Mouse (Mus musculus) forebrain, embryonic 10.5 days (tissue): ENCODE data around the gene Tpcn1. TPM values are rescaled to one million over a fixed set of nuclear protein-coding genes. Genes with fewer than 3 reads are reported as not detected.

Experiments used
- DNase-seq: peaks from one replicate; pipeline ENCODE4 v3.0.0-alpha.2; 2017; ENCODE audit warnings: low spot score; ENCODE audit errors: extremely low spot score
- H3K27ac ChIP-seq: fragments of 300-500 bp; sonication (generic); 2 replicates; pipeline ENCODE4 v1.5.1; 2016; ENCODE audit warnings: mild to moderate bottlenecking
- H3K27me3 ChIP-seq: fragments of 300-500 bp; sonication (generic); 2 replicates; pipeline ENCODE4 v1.6.1; 2016; ENCODE audit warnings: mild to moderate bottlenecking; ENCODE audit not compliant: poor library complexity, severe bottlenecking
- H3K36me3 ChIP-seq: fragments of 300-500 bp; sonication (generic); replicated peaks from 2 replicates; pipeline ENCODE4 v1.6.1; 2016; ENCODE audit warnings: mild to moderate bottlenecking, moderate library complexity
- H3K4me1 ChIP-seq: fragments of 300-500 bp; sonication (generic); 2 replicates; pipeline ENCODE4 v1.6.1; 2016
- H3K4me3 ChIP-seq: fragments of 300-500 bp; sonication (generic); 2 replicates; pipeline ENCODE4 v1.5.1; 2016; ENCODE audit warnings: mild to moderate bottlenecking, moderate library complexity
- H3K9me3 ChIP-seq: fragments of 300-500 bp; sonication (generic); 2 replicates; pipeline ENCODE4 v1.6.1; 2016; ENCODE audit warnings: mild to moderate bottlenecking, moderate library complexity
- WGBS: fragments of 180-500 bp; shearing (Covaris S2); methylation state at CpG from one replicate; pipeline ENCODE4 v1.1.7; 2016; 5-methylcytosine and 5-hydroxymethylcytosine counted together
- polyA plus RNA-seq: library from polyadenylated mRNA; unstranded; fragments of >200 nt; fragmentation: Nextera tagmentation; extraction: Ambion mirVana; gene quantifications from 2 replicates; pipeline ENCODE4 v1.2.1, GENCODE M21; 2016

The Tpcn1 gene
- polyA plus RNA-seq, 1 experiment from 2014 or later = 11.7 TPM

GRCm38 (mm10) chr5:120621078-120621765, 32.7 kb upstream of the Tpcn1 start:
- WGBS = 96% methylated on average over 23 of the region's 23 CpGs

GRCm38 (mm10) chr5:120620375-120621077, 32.1 kb upstream of the Tpcn1 start:
- Histone ChIP-seq H3K4me3 (no peak overlapping the region), H3K9me3 (peaks cover 7% of the 10 kb centered on the region; the same call in 1 of the 2 replicates), H3K27ac (no peak overlapping the region), H3K27me3 (no peaks in the 10 kb centered on the region), H3K4me1 (no peaks in the 10 kb centered on the region), H3K36me3 (peaks cover 100% of the 10 kb centered on the region)
- 70% methylated on average over 18 of the region's 18 CpGs for WGBS
- DNase-seq = peak; percentile 76

More at GRCm38 (mm10) chr5:120621078-120621765, 32.7 kb upstream of the Tpcn1 start:
- no peak overlapping the region for H3K4me3 ChIP-seq
- H3K27me3 ChIP-seq = no peaks in the 10 kb centered on the region
- H3K36me3 ChIP-seq = peaks cover 100% of the 10 kb centered on the region
- H3K27ac ChIP-seq = no peak overlapping the region
- H3K4me1 ChIP-seq = peaks cover 6% of the 10 kb centered on the region
- no peak for DNase-seq
- H3K9me3 ChIP-seq = no peaks in the 10 kb centered on the region; the same call in 1 of the 2 replicates

- Histone ChIP-seq H3K36me3 (peaks cover 96% of the 10 kb centered on the region), H3K4me3 (no peak overlapping the region), H3K4me1 (peaks cover under 1% of the 10 kb centered on the region), H3K9me3 (peaks cover 7% of the 10 kb centered on the region; the same call in 1 of the 2 replicates), H3K27ac (no peak overlapping the region), H3K27me3 (no peaks in the 10 kb centered on the region)
- 22% methylated on average over 5 of the region's 5 CpGs for WGBS
- peak; percentile 65 for DNase-seq
Measured at GRCm38 (mm10) chr5:120619201-120619600, 30.7 kb upstream of the Tpcn1 start.

GRCm38 (mm10) chr5:120618778-120619177, 30.3 kb upstream of the Tpcn1 start:
- no peak overlapping the region for H3K4me3 ChIP-seq
- no peaks in the 10 kb centered on the region for H3K27me3 ChIP-seq
- H3K9me3 ChIP-seq = peaks cover 7% of the 10 kb centered on the region; the same call in 1 of the 2 replicates
- H3K27ac ChIP-seq = no peak overlapping the region
- peaks cover 92% of the 10 kb centered on the region for H3K36me3 ChIP-seq
- no peak for DNase-seq
- peaks cover 5% of the 10 kb centered on the region for H3K4me1 ChIP-seq
- WGBS = 84% methylated on average over 12 of the region's 12 CpGs

- Histone ChIP-seq H3K4me3 (no peak overlapping the region), H3K27me3 (no peaks in the 10 kb centered on the region), H3K9me3 (peaks cover 7% of the 10 kb centered on the region; the same call in 1 of the 2 replicates), H3K36me3 (peaks cover 63% of the 10 kb centered on the region), H3K4me1 (peaks cover 19% of the 10 kb centered on the region), H3K27ac (no peak overlapping the region)
- no peak for DNase-seq
- 95% methylated on average over 4 of the region's 4 CpGs for WGBS
Measured at GRCm38 (mm10) chr5:120615903-120616302, 27.4 kb upstream of the Tpcn1 start.

GRCm38 (mm10) chr5:120612822-120613604, 24.5 kb upstream of the Tpcn1 start:
- DNase-seq = peak; percentile 100
- 0% methylated on average over 69 of the region's 69 CpGs for WGBS
- H3K27ac ChIP-seq = peak overlapping the region; percentile 95

GRCm38 (mm10) chr5:120612442-120612821, 24.0 kb upstream of the Tpcn1 start, which contains the start of the genes Rita1 and Ddx54:
Gene Rita1 (minus strand): TSS chr5:120612589.
Gene Ddx54 (plus strand): TSS chr5:120612739.
- no peaks in the 10 kb centered on the region for H3K27me3 ChIP-seq
- H3K9me3 ChIP-seq = peaks cover 7% of the 10 kb centered on the region; the same call in 1 of the 2 replicates
- H3K36me3 ChIP-seq = peaks cover 53% of the 10 kb centered on the region
- H3K4me3 ChIP-seq = peak within 1 kb of the TSS; percentile 81
- under 1% methylated on average over 22 of the region's 22 CpGs for WGBS
- peak; percentile 97 for DNase-seq
- peak within 1 kb of the TSS; percentile 95 for H3K27ac ChIP-seq
- peaks cover 20% of the 10 kb centered on the region for H3K4me1 ChIP-seq

More at GRCm38 (mm10) chr5:120612822-120613604, 24.5 kb upstream of the Tpcn1 start:
- Histone ChIP-seq H3K4me3 (peak overlapping the region; percentile 81), H3K4me1 (peaks cover 20% of the 10 kb centered on the region), H3K27me3 (no peaks in the 10 kb centered on the region), H3K9me3 (peaks cover 7% of the 10 kb centered on the region; the same call in 1 of the 2 replicates), H3K36me3 (peaks cover 55% of the 10 kb centered on the region)

- Histone ChIP-seq H3K36me3 (peaks cover 44% of the 10 kb centered on the region), H3K27ac (peak overlapping the region; percentile 95)
- WGBS = 64% methylated on average over 8 of the region's 8 CpGs
Measured at GRCm38 (mm10) chr5:120611416-120611815, 22.9 kb upstream of the Tpcn1 start.

GRCm38 (mm10) chr5:120610906-120611305, 22.4 kb upstream of the Tpcn1 start:
- Histone ChIP-seq H3K4me1 (peaks cover 20% of the 10 kb centered on the region), H3K4me3 (peak overlapping the region; percentile 81), H3K9me3 (peaks cover 4% of the 10 kb centered on the region; the same call in 1 of the 2 replicates), H3K36me3 (peaks cover 40% of the 10 kb centered on the region), H3K27ac (no peak overlapping the region), H3K27me3 (peaks cover 7% of the 10 kb centered on the region; the same call in 1 of the 2 replicates)
- 95% methylated on average over 5 of the region's 5 CpGs for WGBS
- no peak for DNase-seq

More at GRCm38 (mm10) chr5:120611416-120611815, 22.9 kb upstream of the Tpcn1 start:
- no peak for DNase-seq
- H3K9me3 ChIP-seq = peaks cover 7% of the 10 kb centered on the region; the same call in 1 of the 2 replicates
- H3K27me3 ChIP-seq = peaks cover 4% of the 10 kb centered on the region; the same call in 1 of the 2 replicates
- peak overlapping the region; percentile 81 for H3K4me3 ChIP-seq
- peaks cover 20% of the 10 kb centered on the region for H3K4me1 ChIP-seq

GRCm38 (mm10) chr5:120609246-120609775, 20.8 kb upstream of the Tpcn1 start:
- Histone ChIP-seq H3K9me3 (no peaks in the 10 kb centered on the region), H3K4me1 (peaks cover 32% of the 10 kb centered on the region), H3K27ac (no peak overlapping the region), H3K4me3 (no peak overlapping the region), H3K27me3 (peaks cover 7% of the 10 kb centered on the region; the same call in 1 of the 2 replicates), H3K36me3 (peaks cover 27% of the 10 kb centered on the region)
- no peak for DNase-seq
- WGBS = 92% methylated on average over 16 of the region's 16 CpGs

GRCm38 (mm10) chr5:120607335-120607734, 18.9 kb upstream of the Tpcn1 start:
- 77% methylated on average over 3 of the region's 3 CpGs for WGBS
- Histone ChIP-seq H3K4me1 (peaks cover 32% of the 10 kb centered on the region), H3K36me3 (peaks cover 27% of the 10 kb centered on the region), H3K27me3 (peaks cover 7% of the 10 kb centered on the region; the same call in 1 of the 2 replicates), H3K9me3 (no peaks in the 10 kb centered on the region), H3K4me3 (no peak overlapping the region), H3K27ac (no peak overlapping the region)
- DNase-seq = no peak
